Mouse (Mus musculus): ENCODE measurements around the gene Npsr1.

The Npsr1 gene

DNA sequence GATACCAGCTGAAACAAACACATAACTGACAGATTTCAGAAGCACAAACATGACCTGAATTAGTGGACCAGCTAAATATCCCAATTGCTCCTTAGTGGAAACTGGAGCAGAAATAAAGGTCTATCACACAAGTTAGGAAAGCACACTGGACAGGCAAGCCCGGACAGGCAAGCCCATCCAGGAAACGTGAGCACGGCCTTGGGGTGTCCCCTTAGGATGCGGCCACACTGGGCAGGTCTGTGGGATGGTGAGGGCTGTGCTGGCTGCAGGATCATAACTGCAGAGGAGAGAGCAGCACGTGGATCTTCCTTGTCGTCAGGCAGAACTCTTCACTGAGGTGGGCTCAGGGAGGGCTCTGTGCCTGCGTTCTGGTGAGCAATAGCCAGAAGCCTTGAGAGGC is at the start of gene Npsr1:
TSS of gene Npsr1 (plus strand) at position 301 of the 400 bp plus-strand sequence.
- no peak for DNase-seq (ENCODE audit: extremely low spot score, low spot score)

DNA sequence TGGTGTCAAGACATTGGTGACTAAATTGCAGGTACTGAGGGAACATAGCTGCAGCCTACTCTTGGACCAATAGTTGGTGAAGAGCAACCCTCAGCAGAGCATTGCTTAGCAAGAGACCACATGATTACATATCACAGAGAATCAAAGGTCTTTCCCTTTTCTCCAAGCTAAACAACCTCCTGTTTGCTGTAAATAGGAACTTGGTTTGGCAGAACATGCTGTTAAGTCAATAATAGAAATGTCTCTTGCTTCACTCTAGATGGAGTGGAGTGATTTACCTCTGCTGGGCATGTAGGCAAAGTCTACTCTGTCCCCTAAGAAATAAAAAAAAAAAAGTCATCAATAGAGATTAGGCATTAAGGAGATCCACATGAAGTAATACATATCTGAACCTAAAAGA is 46.3 kb upstream of the Npsr1 start:
- no peak for DNase-seq (ENCODE audit: extremely low spot score, low spot score)

DNA sequence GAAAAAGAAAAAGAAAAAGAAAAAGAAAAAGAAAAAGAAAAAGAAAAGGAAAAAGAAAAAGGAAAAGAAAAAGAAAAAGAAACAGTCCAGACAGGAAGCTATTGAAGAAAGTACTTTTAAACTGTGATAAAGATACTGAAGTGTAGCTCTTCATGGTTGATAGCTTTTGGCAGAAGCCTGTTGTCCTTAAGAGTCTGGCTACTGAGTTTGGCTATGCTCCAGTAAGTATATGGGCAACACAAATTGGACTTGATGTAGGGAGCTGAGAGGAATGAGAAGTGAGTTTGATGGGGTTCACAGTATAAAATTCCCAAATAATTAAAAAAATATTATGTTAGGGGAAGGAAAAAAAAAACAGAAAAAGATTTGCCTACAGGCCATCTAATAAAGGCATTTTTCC is 34.5 kb upstream of the Npsr1 start:
- no peak for DNase-seq (ENCODE audit: extremely low spot score, low spot score)

GRCm38 (mm10) chr9:24071664-24072063 is 26.1 kb upstream of the Npsr1 start:
- no peak for DNase-seq (ENCODE audit: extremely low spot score, low spot score)

DNA sequence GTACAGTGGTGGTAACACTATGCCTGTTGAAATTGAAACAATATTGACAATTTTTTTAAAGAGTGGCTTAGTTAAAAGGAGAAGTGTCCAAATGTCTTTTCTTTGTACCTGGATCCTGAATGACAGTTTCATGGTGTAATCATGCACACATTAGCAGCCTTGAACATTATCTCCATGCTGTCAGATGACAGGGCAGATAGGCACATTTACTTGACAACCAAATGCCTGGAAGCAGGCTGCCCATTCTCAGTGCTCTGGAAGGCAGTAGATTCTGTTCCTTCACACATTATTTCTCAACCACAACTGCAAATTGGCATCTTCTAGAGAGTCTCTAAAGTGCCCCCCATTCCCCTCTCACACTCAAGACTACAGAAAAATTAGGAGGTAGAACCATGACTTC is 20.2 kb upstream of the Npsr1 start:
- no peak for DNase-seq (ENCODE audit: extremely low spot score, low spot score)

DNA sequence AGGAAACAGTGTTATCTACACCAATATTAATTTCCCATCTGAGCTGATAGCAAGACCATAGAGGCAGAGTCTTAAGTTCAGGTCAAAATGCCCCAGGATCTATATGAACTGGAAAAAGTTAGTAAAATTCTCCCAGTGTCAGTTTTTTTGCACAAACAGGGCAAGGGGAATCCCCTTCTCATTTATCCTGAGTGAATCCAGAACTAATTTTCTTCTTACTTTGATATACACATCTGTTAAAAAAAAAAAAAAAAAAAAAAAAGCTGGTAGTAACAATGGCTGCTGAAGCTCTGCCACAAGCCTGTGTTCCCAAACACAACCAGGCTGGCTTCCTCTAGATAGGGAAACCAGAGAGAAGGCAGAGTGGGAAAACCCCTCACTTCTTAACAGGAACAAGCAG is 5.9 kb upstream of the Npsr1 start:
- DNase-seq (ENCODE audit: extremely low spot score, low spot score), result no peak

- DNase-seq (ENCODE audit: extremely low spot score, low spot score), result no peak
Measured at GRCm38 (mm10) chr9:24098526-24098925, 730 bp downstream of the Npsr1 start.

DNA sequence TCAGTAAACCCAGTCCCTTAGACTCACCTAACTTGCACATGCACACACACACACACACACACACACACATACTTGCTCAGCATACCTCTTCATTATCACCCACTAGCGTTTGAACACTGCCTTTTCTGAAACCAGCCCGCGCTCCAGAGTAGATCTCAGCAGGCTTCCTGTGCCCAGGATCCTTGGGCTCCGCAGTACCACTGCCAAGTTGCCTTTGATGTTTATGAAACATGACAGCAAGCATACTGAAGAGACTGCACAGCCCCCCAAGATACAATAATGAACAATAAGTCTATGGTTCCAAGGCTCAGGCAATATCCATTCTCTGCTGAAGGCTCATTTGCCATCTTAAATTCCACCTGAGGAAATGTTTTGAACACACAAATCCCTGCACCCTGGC is 1.8 kb downstream of the Npsr1 start:
- DNase-seq (ENCODE audit: extremely low spot score, low spot score), result no peak

GRCm38 (mm10) chr9:24119423-24119822 is 21.6 kb downstream of the Npsr1 start:
- peak; percentile 30 for DNase-seq (ENCODE audit: extremely low spot score, low spot score)

GRCm38 (mm10) chr9:24133142-24133541 is 35.3 kb downstream of the Npsr1 start:
- DNase-seq (ENCODE audit: extremely low spot score, low spot score), result no peak

- DNase-seq (ENCODE audit: extremely low spot score, low spot score), result no peak
Measured at GRCm38 (mm10) chr9:24136354-24136753, 38.6 kb downstream of the Npsr1 start.

DNA sequence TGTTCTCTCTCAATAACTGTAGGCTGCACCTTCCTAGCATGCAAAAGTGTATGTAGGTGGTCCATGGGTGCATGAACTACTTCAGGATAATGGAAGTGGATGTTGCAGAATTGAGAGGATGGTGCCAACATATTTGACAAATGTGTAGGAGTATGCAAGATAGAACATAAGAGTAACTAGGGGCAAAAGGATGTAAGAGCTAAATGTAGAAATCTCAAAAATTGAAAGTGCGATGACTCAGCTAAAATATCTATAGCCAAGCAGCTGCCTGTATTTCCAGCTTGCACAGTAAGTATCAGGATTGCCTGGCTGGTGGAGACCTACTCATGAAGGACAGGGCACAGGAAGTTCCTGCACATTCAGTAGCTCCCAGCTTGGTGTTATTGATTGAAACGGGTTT is 46.5 kb downstream of the Npsr1 start:
- DNase-seq (ENCODE audit: extremely low spot score, low spot score), result no peak

DNA sequence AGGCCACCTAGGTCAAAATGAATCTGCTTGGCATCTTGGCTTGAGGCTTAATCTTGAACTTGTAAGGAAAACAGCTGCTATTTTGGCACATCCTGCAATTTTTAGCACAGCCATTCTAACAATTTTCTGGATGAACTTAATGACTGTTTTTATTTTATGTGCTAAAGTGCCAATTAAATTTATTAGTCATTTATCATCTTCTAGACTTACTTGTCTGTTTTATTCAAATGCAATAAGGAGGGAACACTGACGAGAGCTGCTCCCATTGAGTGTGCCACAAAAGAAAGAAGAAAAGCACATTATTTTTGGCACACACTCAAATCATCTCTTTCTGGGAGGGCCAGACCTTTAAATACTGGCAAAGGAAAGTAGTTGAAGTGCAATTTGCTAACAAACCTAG is 59.4 kb downstream of the Npsr1 start:
- no peak for DNase-seq (ENCODE audit: extremely low spot score, low spot score)

GRCm38 (mm10) chr9:24160409-24160808 is 62.6 kb downstream of the Npsr1 start:
- DNase-seq (ENCODE audit: extremely low spot score, low spot score), result no peak

GRCm38 (mm10) chr9:24168501-24168900 is 70.7 kb downstream of the Npsr1 start:
- DNase-seq (ENCODE audit: extremely low spot score, low spot score), result no peak

GRCm38 (mm10) chr9:24170728-24171127 is 72.9 kb downstream of the Npsr1 start:
- DNase-seq (ENCODE audit: extremely low spot score, low spot score), result no peak

DNA sequence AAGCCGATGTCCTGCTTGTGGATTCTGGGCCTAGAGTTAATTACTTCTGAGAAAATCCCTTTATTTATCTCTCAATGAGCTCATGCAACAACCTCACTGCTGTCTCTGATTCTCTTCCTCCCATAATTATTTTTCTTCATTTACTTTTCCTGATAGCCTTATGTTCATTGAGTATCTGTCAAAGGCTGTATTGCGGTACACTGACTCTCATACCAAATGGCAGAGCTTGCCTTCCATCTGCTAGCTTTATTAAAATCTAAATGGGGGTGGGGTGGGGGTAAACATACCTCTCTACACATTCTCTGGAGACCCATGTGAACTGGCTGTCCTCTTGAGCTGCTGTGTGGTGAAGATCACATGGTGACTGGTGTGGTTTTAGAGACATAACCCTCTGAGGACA is 80.9 kb downstream of the Npsr1 start:
- no peak for DNase-seq (ENCODE audit: extremely low spot score, low spot score)

DNA sequence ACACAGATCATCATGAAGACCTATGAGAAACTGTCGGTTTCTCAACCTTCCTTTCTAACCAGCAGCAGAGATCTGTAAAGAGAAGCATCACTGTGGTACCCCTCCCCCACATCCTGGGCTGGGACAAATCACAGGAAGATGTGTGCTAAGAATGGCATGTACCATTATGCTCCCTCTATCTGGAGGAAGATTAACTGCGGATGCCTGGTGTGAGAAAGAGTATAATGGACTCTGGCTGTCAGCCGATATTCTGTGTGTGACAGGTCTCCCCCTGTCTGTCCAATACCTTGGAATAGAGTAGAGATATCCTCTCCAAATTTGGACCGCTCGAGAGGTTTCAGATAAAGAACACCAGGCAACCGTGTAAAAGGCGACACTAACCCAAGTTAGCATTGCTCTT is 83.1 kb downstream of the Npsr1 start:
- DNase-seq (ENCODE audit: extremely low spot score, low spot score), result no peak

DNA sequence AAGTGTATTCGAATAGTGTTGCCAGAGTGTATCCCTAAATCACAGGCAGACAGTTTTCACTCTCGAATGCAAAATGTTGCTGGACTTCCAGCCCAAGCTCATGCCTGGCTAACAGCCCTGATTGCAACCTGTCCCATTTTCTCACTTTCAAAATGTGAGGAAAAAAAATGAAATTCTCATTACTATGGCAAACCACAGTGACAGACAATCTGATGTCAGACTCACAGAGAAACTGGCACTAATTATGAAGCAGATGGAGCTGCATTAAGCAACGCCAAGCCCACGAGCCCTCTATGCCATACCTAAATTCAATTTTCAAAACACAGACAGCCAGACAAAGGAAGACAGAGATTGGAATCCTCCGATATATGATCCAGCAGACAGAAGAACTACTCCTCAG is 88.5 kb downstream of the Npsr1 start:
- DNase-seq (ENCODE audit: extremely low spot score, low spot score), result no peak

GRCm38 (mm10) chr9:24189511-24190260 is 91.9 kb downstream of the Npsr1 start:
- no peak for DNase-seq (ENCODE audit: extremely low spot score, low spot score)

DNA sequence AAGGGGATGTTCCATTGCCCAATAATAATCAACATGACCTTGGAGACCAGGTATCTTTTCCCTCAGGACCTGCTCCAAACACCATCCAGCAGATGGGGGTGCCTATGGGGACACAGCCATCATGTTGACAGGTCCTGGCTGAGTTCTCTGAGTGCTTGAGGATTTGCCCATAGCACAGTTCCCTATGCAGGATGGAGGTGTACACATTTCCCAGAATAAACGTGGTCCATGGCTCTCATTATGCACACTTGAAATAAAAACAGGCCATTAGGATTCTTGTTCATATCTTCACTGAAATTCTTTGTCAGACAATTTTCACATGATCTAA is 92.4 kb downstream of the Npsr1 start:
- DNase-seq (ENCODE audit: extremely low spot score, low spot score), result no peak

DNA sequence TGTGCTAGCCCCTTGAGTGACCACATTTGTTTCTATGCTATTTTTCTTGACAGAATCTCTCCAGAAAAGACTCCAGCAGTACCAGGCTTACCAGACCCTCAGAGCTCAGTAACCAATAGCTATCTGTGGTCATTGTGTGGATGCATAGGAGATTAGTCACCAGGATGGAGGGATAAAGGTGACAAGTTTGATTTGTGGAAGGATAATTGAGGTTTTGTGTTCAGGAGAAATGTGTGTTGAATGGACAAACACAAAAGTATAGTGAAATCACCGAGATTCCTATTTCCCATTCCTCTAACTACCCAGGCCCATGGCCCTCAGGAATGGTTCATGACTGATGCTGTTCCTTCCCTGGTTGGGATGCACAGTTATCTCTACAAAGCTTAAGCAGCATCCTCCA is 100.5 kb downstream of the Npsr1 start:
- DNase-seq (ENCODE audit: extremely low spot score, low spot score), result no peak

DNA sequence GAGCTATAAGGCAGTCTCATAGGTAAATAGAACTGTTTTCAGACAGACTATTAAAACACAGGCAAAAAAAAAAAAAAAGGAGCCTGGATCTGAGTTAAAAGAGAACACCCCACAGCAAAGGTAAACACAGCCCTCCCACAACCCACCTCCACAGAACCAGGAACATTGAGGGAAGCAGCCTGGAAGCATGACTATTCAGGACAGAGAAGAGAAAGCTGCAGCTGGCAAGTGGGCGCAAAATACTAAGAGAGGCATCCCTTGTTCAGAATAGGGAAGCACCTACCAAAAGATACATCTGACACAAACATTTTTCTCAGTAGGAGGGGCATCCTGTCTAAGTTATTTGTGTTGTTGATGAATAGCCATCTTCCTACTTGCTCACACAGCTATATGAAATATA is 113.8 kb downstream of the Npsr1 start:
- no peak for DNase-seq (ENCODE audit: extremely low spot score, low spot score)

DNA sequence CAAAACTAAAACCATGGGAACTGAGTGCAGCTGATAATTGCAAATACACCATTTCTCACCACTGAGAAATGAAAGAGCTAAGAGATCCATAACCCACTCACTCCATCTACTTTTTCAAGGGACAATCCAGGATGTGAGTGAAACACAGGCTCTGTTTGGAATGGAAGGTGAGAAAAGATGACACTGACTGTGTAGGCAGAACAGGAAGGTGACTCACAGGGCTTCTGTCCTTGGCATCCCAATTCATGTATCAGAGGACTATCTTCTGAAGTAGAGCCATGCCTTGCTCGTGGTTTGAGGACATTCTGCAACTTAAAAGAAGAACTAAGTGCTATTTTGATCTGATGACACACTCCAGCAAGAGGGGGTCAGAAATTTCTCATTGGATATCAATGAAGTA is 119.9 kb downstream of the Npsr1 start:
- no peak for DNase-seq (ENCODE audit: extremely low spot score, low spot score)
